Mouse (Mus musculus): Measurements from ENCODE around the gene Cipc. TPM values are rescaled to one million over a fixed set of nuclear protein-coding genes. Genes with fewer than 3 reads are reported as not detected.
A peak's percentile ranks its signal among the peaks of the same experiment; 100 is the strongest.

Gene Cipc
- polyA plus RNA-seq (2012): 0.42 and 0.61 TPM in 2 replicates

DNA sequence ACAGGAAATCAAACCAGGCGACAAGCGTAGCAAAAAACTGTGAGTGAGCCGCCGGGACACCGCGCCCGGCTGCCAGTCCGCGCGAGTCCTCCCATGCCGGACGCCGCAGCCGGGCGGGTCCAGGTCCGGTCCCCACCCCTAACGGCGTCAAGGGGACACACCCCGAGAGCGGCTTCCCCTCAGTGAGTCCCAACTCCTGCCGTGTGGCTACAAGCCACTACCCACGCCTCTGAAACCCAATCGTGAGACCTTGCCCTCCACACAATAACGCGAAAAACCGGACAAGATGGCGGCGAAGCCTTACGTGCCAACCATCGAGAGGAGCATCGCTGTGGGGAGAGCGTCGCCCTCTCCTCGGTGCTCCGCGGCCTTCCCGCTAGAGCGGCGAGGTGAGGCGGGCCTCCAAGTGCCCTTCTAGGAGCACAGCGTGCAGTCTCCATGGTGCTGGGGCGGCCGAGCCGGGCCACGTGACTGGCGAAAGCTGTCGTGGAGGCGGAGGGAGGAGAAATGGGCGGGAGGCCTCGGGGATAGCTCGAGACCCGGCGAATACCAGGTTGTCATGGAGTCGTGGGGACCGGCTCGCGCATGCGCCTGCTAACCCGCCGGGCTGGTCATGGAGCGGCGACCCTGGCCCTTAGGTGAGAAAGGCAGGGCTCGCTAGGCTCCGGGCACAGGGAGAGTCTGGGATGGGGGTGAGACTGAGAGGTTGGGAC lies at the start of gene Cipc:
Cipc (plus strand) TSS at position 182 of the 713 bp plus-strand sequence.
- peaks cover 20% of the 10 kb centered on the region for H3K27me3 ChIP-seq (ENCODE audit: control insufficient read depth)
- H3K9me3 ChIP-seq (ENCODE audit: control insufficient read depth, low read length): no peaks in the 10 kb centered on the region
- H3K36me3 ChIP-seq (ENCODE audit: control insufficient read depth): peaks cover 9% of the 10 kb centered on the region
- TF ChIP-seq GATA1 (IDR thresholded peaks at IDR 0.05; ENCODE audit: low read length) (no peak), TAL1 (IDR thresholded peaks at IDR 0.05; ENCODE audit: low read length) (no peak)
- H3K4me3 ChIP-seq (replicated peaks): peak within 1 kb of the TSS; percentile 86
- H3K4me1 ChIP-seq (ENCODE audit: control insufficient read depth): peaks cover 49% of the 10 kb centered on the region

DNA sequence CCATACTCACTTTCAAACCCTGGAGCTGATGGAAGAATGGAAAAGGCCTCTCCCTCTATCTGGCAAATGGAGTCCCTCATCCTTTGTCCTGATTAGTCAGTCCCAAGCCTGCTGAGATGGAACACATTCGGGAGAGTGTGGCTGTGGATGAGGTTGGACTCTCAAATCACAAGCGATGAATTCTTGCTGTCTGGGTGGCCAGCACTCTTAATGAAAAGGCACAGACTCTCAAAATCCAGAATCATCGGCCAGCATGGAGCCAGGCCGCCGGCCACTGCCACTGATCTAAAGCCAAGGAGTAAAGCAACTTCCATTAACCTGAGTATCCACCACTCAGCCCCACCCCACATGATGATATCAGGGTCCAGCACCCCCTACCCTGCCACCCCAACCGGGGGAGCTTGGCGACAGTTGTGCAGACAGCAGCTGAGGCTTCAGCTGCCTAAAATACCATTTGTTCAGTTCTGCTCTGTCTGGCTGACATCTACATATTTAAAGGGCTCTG lies 49.0 kb upstream of the Cipc start:
- Histone ChIP-seq H3K9me3 (ENCODE audit: control insufficient read depth, low read length) (no peaks in the 10 kb centered on the region), H3K4me3 (replicated peaks) (no peak overlapping the region), H3K4me1 (ENCODE audit: control insufficient read depth) (peaks cover 35% of the 10 kb centered on the region), H3K27me3 (ENCODE audit: control insufficient read depth) (no peaks in the 10 kb centered on the region), H3K36me3 (ENCODE audit: control insufficient read depth) (no peaks in the 10 kb centered on the region)
- TF ChIP-seq GATA1 (IDR thresholded peaks at IDR 0.05; ENCODE audit: low read length): no peak
- TF ChIP-seq TAL1 (IDR thresholded peaks at IDR 0.05; ENCODE audit: low read length): no peak

DNA sequence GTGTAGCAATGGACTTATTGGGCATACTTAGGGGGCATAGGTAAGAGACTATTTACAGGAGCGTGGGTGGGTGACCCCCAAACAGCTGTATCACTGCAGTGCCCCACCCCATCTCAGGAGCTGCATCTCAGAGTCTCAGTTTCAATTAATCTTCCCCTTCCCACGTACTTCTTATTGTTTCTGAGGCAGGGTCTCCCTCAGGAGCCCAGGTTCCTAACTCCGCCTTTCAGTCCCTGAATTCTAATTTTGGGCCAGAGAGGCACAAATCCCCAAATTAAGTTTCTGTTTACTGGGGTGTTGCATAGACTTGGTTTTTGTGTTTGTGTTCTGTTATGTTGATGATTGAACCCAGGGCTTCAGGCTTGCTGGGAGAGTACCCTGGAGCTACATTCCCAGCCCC lies 48.4 kb upstream of the Cipc start:
- Histone ChIP-seq H3K9me3 (ENCODE audit: control insufficient read depth, low read length) (no peaks in the 10 kb centered on the region), H3K36me3 (ENCODE audit: control insufficient read depth) (no peaks in the 10 kb centered on the region), H3K4me3 (replicated peaks) (no peak overlapping the region), H3K27me3 (ENCODE audit: control insufficient read depth) (no peaks in the 10 kb centered on the region), H3K4me1 (ENCODE audit: control insufficient read depth) (peaks cover 29% of the 10 kb centered on the region)
- TF ChIP-seq GATA1 (IDR thresholded peaks at IDR 0.05; ENCODE audit: low read length) (no peak), TAL1 (IDR thresholded peaks at IDR 0.05; ENCODE audit: low read length) (no peak)

DNA sequence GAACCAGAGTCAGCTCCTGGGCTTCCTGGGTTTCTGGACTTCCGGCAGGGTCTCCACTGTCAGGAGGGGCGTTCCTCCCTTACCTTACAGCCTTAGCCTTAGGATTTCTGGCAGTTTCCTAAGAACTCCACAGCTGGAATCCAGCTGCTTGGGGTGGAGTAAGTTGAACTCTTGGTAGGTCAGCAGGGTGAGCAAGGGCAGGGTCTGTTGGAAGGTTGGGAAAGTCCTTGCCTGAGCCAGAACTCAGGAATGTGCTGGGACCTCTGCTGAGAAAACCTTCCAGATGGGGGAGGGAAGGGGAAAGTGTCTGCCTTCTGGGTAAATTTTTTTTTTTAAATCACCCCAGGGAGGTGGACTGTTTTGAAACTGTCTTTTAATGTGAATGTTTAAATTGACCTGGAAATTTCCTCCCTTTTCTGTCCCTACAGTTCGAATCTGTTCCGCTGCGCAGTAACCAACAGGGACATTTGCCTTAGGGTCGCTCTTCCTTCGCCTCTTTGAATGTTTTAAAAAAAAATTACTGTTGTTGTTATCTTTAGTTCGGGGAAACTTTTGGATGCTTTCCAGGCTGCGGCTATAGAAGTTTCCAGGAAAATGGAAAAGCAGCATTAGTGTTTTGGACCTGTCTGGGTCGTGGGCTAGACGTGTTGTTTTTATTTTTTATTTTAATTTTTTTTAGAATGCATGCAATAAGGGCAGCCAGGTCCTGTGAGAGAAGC lies 47.2 kb upstream of the Cipc start:
- TF ChIP-seq TAL1 (IDR thresholded peaks at IDR 0.05; ENCODE audit: low read length) (no peak), GATA1 (IDR thresholded peaks at IDR 0.05; ENCODE audit: low read length) (no peak)
- Histone ChIP-seq H3K4me3 (replicated peaks) (no peak overlapping the region), H3K9me3 (ENCODE audit: control insufficient read depth, low read length) (no peaks in the 10 kb centered on the region), H3K36me3 (ENCODE audit: control insufficient read depth) (no peaks in the 10 kb centered on the region), H3K27me3 (ENCODE audit: control insufficient read depth) (no peaks in the 10 kb centered on the region), H3K4me1 (ENCODE audit: control insufficient read depth) (peaks cover 19% of the 10 kb centered on the region)

DNA sequence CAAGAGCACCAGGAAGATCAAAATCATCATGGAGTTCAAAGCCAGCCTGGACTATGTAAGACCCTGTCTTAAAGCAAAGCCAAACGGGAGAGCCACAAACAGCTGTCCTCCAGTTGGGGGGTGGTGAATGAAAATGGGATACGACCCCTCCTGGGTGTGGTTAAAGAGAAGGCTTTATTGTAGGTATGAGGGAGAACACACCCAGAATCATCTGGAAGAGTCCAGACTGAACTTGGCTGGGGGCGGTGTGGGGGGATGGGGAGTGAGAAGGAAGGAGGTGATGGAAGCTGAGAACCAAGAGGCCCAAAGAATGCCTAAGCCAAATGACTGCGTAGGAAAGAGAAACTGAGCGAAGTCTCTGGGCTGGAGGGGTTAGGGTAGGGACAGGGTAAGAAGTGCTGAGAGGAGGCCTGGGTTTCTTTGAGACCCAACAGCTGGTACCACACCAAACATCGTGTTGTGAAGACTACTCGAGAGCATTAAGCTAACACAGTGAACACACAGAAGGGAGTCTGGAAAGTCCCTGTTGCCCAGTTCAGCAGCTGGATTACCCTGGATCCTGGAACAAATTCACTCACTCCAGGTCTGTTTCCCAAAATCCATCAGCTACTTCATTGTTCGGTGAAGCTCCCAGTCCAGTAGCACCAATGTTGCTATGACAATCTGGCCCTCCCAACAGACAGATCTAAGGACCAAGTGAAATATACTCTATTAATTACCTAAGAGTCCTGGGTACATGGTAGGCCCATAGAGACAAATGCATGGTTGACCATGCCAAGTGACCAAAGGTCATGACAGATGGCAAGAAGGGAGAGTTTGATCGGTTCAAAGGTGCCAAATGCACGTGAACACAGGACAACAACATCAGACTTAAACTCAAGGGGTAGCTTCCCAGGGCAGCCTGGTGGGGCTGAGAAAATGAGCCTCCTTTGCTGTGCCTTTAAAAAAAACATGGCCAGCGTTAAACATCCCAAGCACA lies 42.7 kb upstream of the Cipc start:
- Histone ChIP-seq H3K4me3 (replicated peaks) (no peak overlapping the region), H3K9me3 (ENCODE audit: control insufficient read depth, low read length) (no peaks in the 10 kb centered on the region), H3K36me3 (ENCODE audit: control insufficient read depth) (no peaks in the 10 kb centered on the region), H3K27me3 (ENCODE audit: control insufficient read depth) (no peaks in the 10 kb centered on the region; the same call in 1 of the 2 replicates), H3K4me1 (ENCODE audit: control insufficient read depth) (no peaks in the 10 kb centered on the region; the same call in 1 of the 2 replicates)
- TF ChIP-seq GATA1 (IDR thresholded peaks at IDR 0.05; ENCODE audit: low read length): no peak
- no peak for TF ChIP-seq TAL1 (IDR thresholded peaks at IDR 0.05; ENCODE audit: low read length)

DNA sequence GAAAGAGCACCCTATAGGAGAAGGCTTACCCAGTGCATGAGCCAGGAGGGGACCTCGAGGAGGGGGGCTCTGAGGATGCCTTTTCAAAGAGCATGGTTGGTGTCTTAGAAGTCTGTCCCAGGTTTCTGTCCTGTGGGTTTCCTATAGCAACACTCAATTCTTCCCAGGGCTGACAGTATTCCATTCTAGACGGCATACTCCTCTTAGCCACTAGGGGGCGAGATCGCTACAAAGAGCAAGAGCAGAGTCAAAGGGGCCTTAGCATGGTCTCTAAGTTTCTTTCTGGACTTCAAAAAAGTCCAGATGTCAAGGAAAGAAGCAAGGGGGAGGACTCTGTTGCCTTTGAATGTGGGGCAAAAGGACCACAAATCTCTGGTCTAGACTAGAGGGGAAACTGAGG lies 41.6 kb upstream of the Cipc start:
- no peaks in the 10 kb centered on the region; the same call in 1 of the 2 replicates for H3K4me1 ChIP-seq (ENCODE audit: control insufficient read depth)
- H3K27me3 ChIP-seq (ENCODE audit: control insufficient read depth): no peaks in the 10 kb centered on the region; the same call in 1 of the 2 replicates
- H3K4me3 ChIP-seq (replicated peaks): no peak overlapping the region
- H3K9me3 ChIP-seq (ENCODE audit: control insufficient read depth, low read length): no peaks in the 10 kb centered on the region
- no peaks in the 10 kb centered on the region for H3K36me3 ChIP-seq (ENCODE audit: control insufficient read depth)
- TF ChIP-seq GATA1 (IDR thresholded peaks at IDR 0.05; ENCODE audit: low read length): no peak
- TF ChIP-seq TAL1 (IDR thresholded peaks at IDR 0.05; ENCODE audit: low read length): no peak

DNA sequence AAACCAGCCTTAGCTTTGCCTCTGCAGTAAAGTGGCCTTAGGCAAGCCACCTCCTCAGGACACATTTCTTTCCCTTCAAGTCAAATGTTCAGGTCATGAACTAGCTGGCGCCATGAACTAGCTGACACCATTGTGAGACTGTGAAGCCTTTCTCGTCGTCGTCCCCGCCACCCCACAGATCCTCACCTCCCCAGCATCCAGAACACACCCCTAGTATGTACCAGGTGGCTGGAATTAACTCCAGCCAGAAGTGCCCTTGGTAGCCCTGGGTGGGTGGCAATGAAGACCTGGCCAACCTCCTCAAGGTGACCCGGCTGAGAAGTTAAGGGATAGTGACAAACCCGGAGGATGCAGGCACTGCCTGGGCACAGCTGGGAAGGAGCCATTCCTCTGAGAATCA lies 41.0 kb upstream of the Cipc start:
- Histone ChIP-seq H3K4me3 (replicated peaks) (no peak overlapping the region), H3K36me3 (ENCODE audit: control insufficient read depth) (no peaks in the 10 kb centered on the region), H3K9me3 (ENCODE audit: control insufficient read depth, low read length) (no peaks in the 10 kb centered on the region), H3K27me3 (ENCODE audit: control insufficient read depth) (no peaks in the 10 kb centered on the region; the same call in 1 of the 2 replicates), H3K4me1 (ENCODE audit: control insufficient read depth) (no peaks in the 10 kb centered on the region; the same call in 1 of the 2 replicates)
- TF ChIP-seq TAL1 (IDR thresholded peaks at IDR 0.05; ENCODE audit: low read length) (no peak), GATA1 (IDR thresholded peaks at IDR 0.05; ENCODE audit: low read length) (no peak)

DNA sequence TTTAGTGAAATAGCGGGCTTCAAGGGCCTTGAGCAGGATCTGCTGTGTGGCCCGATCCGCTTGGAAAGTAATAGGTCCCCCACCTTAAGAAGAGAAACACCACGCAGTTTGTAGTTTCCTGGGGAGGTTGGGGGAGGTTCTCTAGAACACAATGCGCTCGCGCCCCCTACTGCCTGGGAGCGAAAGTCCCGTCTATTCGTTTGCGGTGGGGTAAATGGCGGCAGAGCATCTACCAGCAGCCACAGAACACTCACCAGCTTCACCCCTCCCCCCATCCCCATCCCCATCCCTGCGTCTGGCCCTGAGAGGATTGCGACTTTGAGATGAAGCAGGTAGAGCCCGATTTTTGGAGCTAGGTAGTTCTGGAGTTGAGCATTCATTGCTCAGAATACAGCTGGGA lies 40.4 kb upstream of the Cipc start:
- H3K9me3 ChIP-seq (ENCODE audit: control insufficient read depth, low read length): no peaks in the 10 kb centered on the region
- no peaks in the 10 kb centered on the region; the same call in 1 of the 2 replicates for H3K27me3 ChIP-seq (ENCODE audit: control insufficient read depth)
- no peaks in the 10 kb centered on the region; the same call in 1 of the 2 replicates for H3K4me1 ChIP-seq (ENCODE audit: control insufficient read depth)
- no peak for TF ChIP-seq TAL1 (IDR thresholded peaks at IDR 0.05; ENCODE audit: low read length)
- no peak for TF ChIP-seq GATA1 (IDR thresholded peaks at IDR 0.05; ENCODE audit: low read length)
- H3K4me3 ChIP-seq (replicated peaks): no peak overlapping the region
- no peaks in the 10 kb centered on the region for H3K36me3 ChIP-seq (ENCODE audit: control insufficient read depth)
